12 mouse cellular contexts compared by ENCODE assay signal in the genomic region with DNA sequence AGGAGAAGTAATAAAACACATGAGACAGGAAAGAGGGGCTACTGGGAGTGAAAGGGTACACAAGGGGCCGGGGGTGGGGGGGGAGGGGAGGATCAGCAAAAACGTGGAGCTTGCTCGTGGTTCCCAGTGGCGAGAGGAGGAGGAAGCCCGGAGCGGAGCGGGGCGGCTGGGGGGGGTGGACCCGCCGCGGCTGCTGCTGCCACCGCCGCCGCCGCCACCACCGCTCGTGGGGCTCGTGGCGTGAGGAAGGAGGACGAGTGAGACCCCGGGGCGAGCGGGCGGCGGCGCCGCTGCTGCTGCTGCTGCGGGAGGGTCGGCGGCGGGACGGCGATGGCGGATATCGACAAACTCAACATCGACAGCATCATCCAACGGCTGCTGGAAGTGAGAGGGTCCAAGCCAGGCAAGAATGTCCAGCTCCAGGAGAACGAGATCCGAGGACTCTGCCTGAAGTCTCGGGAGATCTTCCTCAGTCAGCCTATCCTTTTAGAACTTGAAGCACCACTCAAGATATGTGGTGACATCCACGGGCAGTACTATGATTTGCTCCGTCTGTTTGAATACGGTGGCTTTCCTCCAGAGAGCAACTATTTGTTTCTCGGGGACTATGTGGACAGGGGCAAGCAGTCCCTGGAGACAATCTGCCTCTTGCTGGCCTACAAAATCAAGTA. TPM values are rescaled to one million over a fixed set of nuclear protein-coding genes. Genes with fewer than 3 reads are reported as not detected.
A peak's percentile ranks its signal among the peaks of the same experiment; 100 is the strongest.
DNase-seq lines count a peak whose midpoint lies in the region; ATAC-seq and TF ChIP-seq lines count a peak whose summit lies in the region.
"Not testable (repeated sequence)": the region's sequence is repeated elsewhere in the genome, so short reads cannot be mapped to it uniquely, and the experiment has no call there.
"Had no signal": no experiment of that assay in that cellular context is flagged by ENCODE, and none has a peak within 500 bp of the region (broad histone marks: within the 10 kb centered on the region; RNA-seq: fewer than 3 reads in every experiment).

No protein-coding gene starts in this region.

- H3K36me3 ChIP-seq in heart, embryonic 11.5 days (ENCODE audit: control insufficient read depth, insufficient read depth, low read length); hindbrain, embryonic 16.5 days (ENCODE audit: control insufficient read depth, insufficient read depth, low read length); limb, embryonic 11.5 days (ENCODE audit: control insufficient read depth, insufficient read depth, low read length); lung, embryonic 15.5 days; midbrain, postnatal 0 days (ENCODE audit: insufficient read depth, low read length); stomach, embryonic 16.5 days (ENCODE audit: control insufficient read depth, insufficient read depth, low read length): not testable (repeated sequence)

- TF ChIP-seq POLR2A in brain, embryonic 14.5 days (IDR thresholded peaks at IDR 0.05; ENCODE audit: borderline replicate concordance, extremely low read depth, insufficient read depth, insufficient read length, poor library complexity, severe bottlenecking), result not testable (repeated sequence)

- H3K4me2 ChIP-seq in heart, embryonic 11.5 days, result peak overlapping the region; percentile 55
- H3K4me2 ChIP-seq in hindbrain, embryonic 16.5 days (ENCODE audit: low read length), result peak overlapping the region; percentile 55
- peak overlapping the region; percentile 31; the same call in 1 of the 2 replicates for H3K4me2 ChIP-seq in limb, embryonic 11.5 days (ENCODE audit: low read depth, severe bottlenecking)
- peak overlapping the region; percentile 54 for H3K4me2 ChIP-seq in lung, embryonic 15.5 days
- H3K4me2 ChIP-seq in midbrain, postnatal 0 days (ENCODE audit: low read depth, low read length, poor library complexity, severe bottlenecking), result peak overlapping the region; percentile 42
- peak overlapping the region; percentile 49 for H3K4me2 ChIP-seq in stomach, embryonic 16.5 days (ENCODE audit: low read depth, low read length)

- not testable (repeated sequence) for TF ChIP-seq CTCF in brain, embryonic 14.5 days (IDR thresholded peaks at IDR 0.05; ENCODE audit: borderline replicate concordance, extremely low read depth, insufficient read depth, insufficient read length); midbrain, postnatal 0 days (IDR thresholded peaks at IDR 0.05)

- not testable (repeated sequence) for H3K27ac ChIP-seq in heart, embryonic 11.5 days (ENCODE audit: low read depth, low read length); hindbrain, embryonic 16.5 days (ENCODE audit: low read depth, low read length); limb, embryonic 11.5 days (replicated peaks; ENCODE audit: low read depth, low read length); lung, embryonic 15.5 days; midbrain, postnatal 0 days (ENCODE audit: low read depth, low read length); stomach, embryonic 16.5 days (ENCODE audit: low read length)

- WGBS in heart, embryonic 11.5 days (ENCODE audit: insufficient replicate concordance), result under 1% methylated on average over 18 of the region's 44 CpGs
- WGBS in hindbrain, embryonic 16.5 days, result 2% methylated on average over 26 of the region's 44 CpGs
- 5% methylated on average over 22 of the region's 44 CpGs for WGBS in limb, embryonic 11.5 days
- 4% methylated on average over 16 of the region's 44 CpGs for WGBS in lung, embryonic 15.5 days
- 1% methylated on average over 19 of the region's 44 CpGs for WGBS in midbrain, postnatal 0 days
- WGBS in stomach, embryonic 16.5 days, result under 1% methylated on average over 30 of the region's 44 CpGs

- not testable (repeated sequence) for H3K9me3 ChIP-seq in heart, embryonic 11.5 days (replicated peaks; ENCODE audit: control insufficient read depth, low read length); hindbrain, embryonic 16.5 days (ENCODE audit: control insufficient read depth, low read length); limb, embryonic 11.5 days (ENCODE audit: control insufficient read depth, low read length); lung, embryonic 15.5 days; midbrain, postnatal 0 days (ENCODE audit: low read length); stomach, embryonic 16.5 days (replicated peaks; ENCODE audit: control insufficient read depth, low read length)

- H3K4me3 ChIP-seq in heart, embryonic 11.5 days (ENCODE audit: low read depth, low read length), result peak overlapping the region; percentile 40
- H3K4me3 ChIP-seq in hindbrain, embryonic 16.5 days (ENCODE audit: low read length), result peak overlapping the region; percentile 40
- H3K4me3 ChIP-seq in limb, embryonic 11.5 days (ENCODE audit: low read depth, low read length), result peak overlapping the region; percentile 30
- peak overlapping the region; percentile 36 for H3K4me3 ChIP-seq in lung, embryonic 15.5 days
- peak overlapping the region; percentile 35 for H3K4me3 ChIP-seq in midbrain, postnatal 0 days (ENCODE audit: low read depth, low read length)
- peak overlapping the region; percentile 39 for H3K4me3 ChIP-seq in stomach, embryonic 16.5 days (replicated peaks; ENCODE audit: low read length)

- ATAC-seq in erythroid progenitor cell, adult 5-6 weeks (replicated peaks; ENCODE audit: low FRiP score, poor library complexity, severe bottlenecking), result peak; percentile 72
- 0 out of 2 replicates have a peak, but pooled peaks have one; percentile 22 for ATAC-seq in heart, embryonic 11.5 days (replicated peaks; ENCODE audit: insufficient number of reproducible peaks, low FRiP score, low TSS enrichment)
- ATAC-seq in hindbrain, embryonic 16.5 days, result peak; percentile 73; the same call in 1 of the 2 replicates
- ATAC-seq in limb, embryonic 11.5 days (ENCODE audit: insufficient number of reproducible peaks, low FRiP score, low TSS enrichment, low read depth), result peak; percentile 70; the same call in 1 of the 2 replicates
- ATAC-seq in lung, embryonic 15.5 days (ENCODE audit: borderline replicate concordance, extremely low read depth, low FRiP score, low TSS enrichment), result peak; percentile 59
- peak; percentile 68 for ATAC-seq in midbrain, postnatal 0 days (ENCODE audit: low FRiP score)
- ATAC-seq in stomach, embryonic 16.5 days (ENCODE audit: insufficient read depth, low FRiP score), result 0 out of 2 replicates have a peak, but pooled peaks have one; percentile 25

- H3K4me1 ChIP-seq in heart, embryonic 11.5 days (ENCODE audit: control insufficient read depth, insufficient read depth, low read length); hindbrain, embryonic 16.5 days (ENCODE audit: control insufficient read depth, insufficient read depth, low read depth, low read length); limb, embryonic 11.5 days (ENCODE audit: control insufficient read depth, insufficient read depth, low read length); lung, embryonic 15.5 days; midbrain, postnatal 0 days (ENCODE audit: insufficient read depth, low read length); stomach, embryonic 16.5 days (ENCODE audit: control insufficient read depth, insufficient read depth, low read length): not testable (repeated sequence)

- H3K9ac ChIP-seq in heart, embryonic 11.5 days (ENCODE audit: low read depth, low read length); limb, embryonic 11.5 days (ENCODE audit: low read length); lung, embryonic 15.5 days; midbrain, postnatal 0 days (replicated peaks; ENCODE audit: low read length, poor library complexity, severe bottlenecking): not testable (repeated sequence)
- peak overlapping the region; percentile 48; the same call in 1 of the 2 replicates for H3K9ac ChIP-seq in hindbrain, embryonic 16.5 days (ENCODE audit: low read depth, low read length)
- H3K9ac ChIP-seq in stomach, embryonic 16.5 days (ENCODE audit: low read length), result peak overlapping the region; percentile 48; the same call in 1 of the 2 replicates

- H3K27me3 ChIP-seq in heart, embryonic 11.5 days (ENCODE audit: control insufficient read depth, insufficient read depth, low read length); hindbrain, embryonic 16.5 days (replicated peaks; ENCODE audit: control insufficient read depth, insufficient read depth, low read length); limb, embryonic 11.5 days (ENCODE audit: control insufficient read depth, insufficient read depth, low read length); lung, embryonic 15.5 days; midbrain, postnatal 0 days (ENCODE audit: insufficient read depth, low read length); stomach, embryonic 16.5 days (ENCODE audit: control insufficient read depth, insufficient read depth, low read length): not testable (repeated sequence)

- peak; percentile 17 for DNase-seq in brain, embryonic 14.5 days (ENCODE audit: low read depth)
- not testable (repeated sequence) for DNase-seq in limb, embryonic 11.5 days (ENCODE audit: low spot score); midbrain, postnatal 0 days (ENCODE audit: low spot score)

RNA-seq across cellular contexts. Expression of a gene that starts 19.3 kb away (rescaled TPM):
- polyA plus RNA-seq in brain, embryonic 14.5 days (2012; rRNA removed), result 47.0 and 48.5 TPM in 2 replicates
- total RNA-seq in erythroid progenitor cell, adult 5-6 weeks (2015; ENCODE audit: low replicate concordance), result 7.6 and 12.6 TPM in 2 replicates
- 8.9 and 13.3 TPM in 2 replicates for total RNA-seq in erythroid progenitor cell, adult 5-6 weeks (2017; ENCODE audit: low replicate concordance)
- polyA plus RNA-seq in heart, embryonic 11.5 days (2014; fragmentation: Nextera tagmentation; extraction: Ambion mirVana), result 54.1 and 73.0 TPM in 2 replicates
- polyA plus RNA-seq in hindbrain, embryonic 16.5 days (2015; fragmentation: Nextera tagmentation; extraction: Ambion mirVana), result 75.4 and 78.4 TPM in 2 replicates
- polyA plus RNA-seq in limb, embryonic 11.5 days (2014; fragmentation: Nextera tagmentation; extraction: Ambion mirVana), result 95.6 and 104 TPM in 2 replicates
- polyA plus RNA-seq in lung, embryonic 15.5 days (2015; fragmentation: Nextera tagmentation; extraction: Ambion mirVana), result 70.1 and 72.0 TPM in 2 replicates
- total RNA-seq in midbrain, postnatal 0 days (2014; rRNA removed), result 37.5 and 53.4 TPM in 2 replicates
- polyA plus RNA-seq in midbrain, postnatal 0 days (2015; fragmentation: Nextera tagmentation; extraction: Ambion mirVana), result 69.1 and 71.3 TPM in 2 replicates
- polyA plus RNA-seq in stomach, embryonic 16.5 days (2015; fragmentation: Nextera tagmentation; extraction: Ambion mirVana), result 62.3 and 65.2 TPM in 2 replicates

RNA-seq across cellular contexts. Expression of a gene that starts 20.8 kb away (rescaled TPM):
- 0.08 TPM in 1 of 2 replicates, not detected in the other for polyA plus RNA-seq in brain, embryonic 14.5 days (2012; rRNA removed)
- not detected in 2 replicates for total RNA-seq in erythroid progenitor cell, adult 5-6 weeks (2015; ENCODE audit: low replicate concordance)
- total RNA-seq in erythroid progenitor cell, adult 5-6 weeks (2017; ENCODE audit: low replicate concordance), result not detected in 2 replicates
- polyA plus RNA-seq in heart, embryonic 11.5 days (2014; fragmentation: Nextera tagmentation; extraction: Ambion mirVana), result 0.11 and 1.2 TPM in 2 replicates
- polyA plus RNA-seq in hindbrain, embryonic 16.5 days (2015; fragmentation: Nextera tagmentation; extraction: Ambion mirVana), result not detected in 2 replicates
- 0.14 and 0.25 TPM in 2 replicates for polyA plus RNA-seq in limb, embryonic 11.5 days (2014; fragmentation: Nextera tagmentation; extraction: Ambion mirVana)
- 0.15 and 0.29 TPM in 2 replicates for polyA plus RNA-seq in lung, embryonic 15.5 days (2015; fragmentation: Nextera tagmentation; extraction: Ambion mirVana)
- total RNA-seq in midbrain, postnatal 0 days (2014; rRNA removed), result not detected in 2 replicates
- polyA plus RNA-seq in midbrain, postnatal 0 days (2015; fragmentation: Nextera tagmentation; extraction: Ambion mirVana), result 0.12 and 0.16 TPM in 2 replicates
- 13.3 and 18.5 TPM in 2 replicates for polyA plus RNA-seq in stomach, embryonic 16.5 days (2015; fragmentation: Nextera tagmentation; extraction: Ambion mirVana)
- total RNA-seq: hematopoietic stem cell, adult 5-6 weeks; left cerebral cortex, adult 8-10 months had no signal
- polyA plus RNA-seq: G1E had no signal

RNA-seq across cellular contexts. Expression of a gene that starts 50.1 kb away (rescaled TPM):
- polyA plus RNA-seq in brain, embryonic 14.5 days (2012; rRNA removed), result not detected in 2 replicates
- not detected in 2 replicates for total RNA-seq in erythroid progenitor cell, adult 5-6 weeks (2015; ENCODE audit: low replicate concordance)
- total RNA-seq in erythroid progenitor cell, adult 5-6 weeks (2017; ENCODE audit: low replicate concordance), result not detected in 2 replicates
- polyA plus RNA-seq in heart, embryonic 11.5 days (2014; fragmentation: Nextera tagmentation; extraction: Ambion mirVana), result not detected in 2 replicates
- polyA plus RNA-seq in hindbrain, embryonic 16.5 days (2015; fragmentation: Nextera tagmentation; extraction: Ambion mirVana), result not detected in 2 replicates
- not detected in 2 replicates for polyA plus RNA-seq in limb, embryonic 11.5 days (2014; fragmentation: Nextera tagmentation; extraction: Ambion mirVana)
- polyA plus RNA-seq in lung, embryonic 15.5 days (2015; fragmentation: Nextera tagmentation; extraction: Ambion mirVana), result 0.09 TPM in 1 of 2 replicates, not detected in the other
- not detected in 2 replicates for total RNA-seq in midbrain, postnatal 0 days (2014; rRNA removed)
- polyA plus RNA-seq in midbrain, postnatal 0 days (2015; fragmentation: Nextera tagmentation; extraction: Ambion mirVana), result 0.32 TPM in 1 of 2 replicates, not detected in the other
- polyA plus RNA-seq in stomach, embryonic 16.5 days (2015; fragmentation: Nextera tagmentation; extraction: Ambion mirVana), result not detected in 2 replicates
- total RNA-seq: G1E; gastrocnemius, postnatal 25 days; hematopoietic stem cell, adult 5-6 weeks had no signal
- polyA plus RNA-seq: G1E had no signal

RNA-seq across cellular contexts. Expression of a gene that starts 53.9 kb away (rescaled TPM):
- 22.6 and 24.6 TPM in 2 replicates for polyA plus RNA-seq in brain, embryonic 14.5 days (2012; rRNA removed)
- 21.3 and 31.0 TPM in 2 replicates for total RNA-seq in erythroid progenitor cell, adult 5-6 weeks (2015; ENCODE audit: low replicate concordance)
- total RNA-seq in erythroid progenitor cell, adult 5-6 weeks (2017; ENCODE audit: low replicate concordance), result 77.3 and 78.6 TPM in 2 replicates
- 16.2 and 19.0 TPM in 2 replicates for polyA plus RNA-seq in heart, embryonic 11.5 days (2014; fragmentation: Nextera tagmentation; extraction: Ambion mirVana)
- 9.9 and 13.9 TPM in 2 replicates for polyA plus RNA-seq in hindbrain, embryonic 16.5 days (2015; fragmentation: Nextera tagmentation; extraction: Ambion mirVana)
- 21.8 and 24.8 TPM in 2 replicates for polyA plus RNA-seq in limb, embryonic 11.5 days (2014; fragmentation: Nextera tagmentation; extraction: Ambion mirVana)
- polyA plus RNA-seq in lung, embryonic 15.5 days (2015; fragmentation: Nextera tagmentation; extraction: Ambion mirVana), result 22.8 and 23.9 TPM in 2 replicates
- 2.3 and 7.9 TPM in 2 replicates for total RNA-seq in midbrain, postnatal 0 days (2014; rRNA removed)
- 4.7 and 6.1 TPM in 2 replicates for polyA plus RNA-seq in midbrain, postnatal 0 days (2015; fragmentation: Nextera tagmentation; extraction: Ambion mirVana)
- 17.8 and 25.6 TPM in 2 replicates for polyA plus RNA-seq in stomach, embryonic 16.5 days (2015; fragmentation: Nextera tagmentation; extraction: Ambion mirVana)

RNA-seq across cellular contexts. Expression of a gene that starts 53.9 kb away (rescaled TPM):
- polyA plus RNA-seq in brain, embryonic 14.5 days (2012; rRNA removed), result 11.9 and 12.5 TPM in 2 replicates
- 15.5 and 21.6 TPM in 2 replicates for total RNA-seq in erythroid progenitor cell, adult 5-6 weeks (2015; ENCODE audit: low replicate concordance)
- total RNA-seq in erythroid progenitor cell, adult 5-6 weeks (2017; ENCODE audit: low replicate concordance), result 9.4 and 24.1 TPM in 2 replicates
- polyA plus RNA-seq in heart, embryonic 11.5 days (2014; fragmentation: Nextera tagmentation; extraction: Ambion mirVana), result 16.3 and 16.5 TPM in 2 replicates
- 14.8 and 15.0 TPM in 2 replicates for polyA plus RNA-seq in hindbrain, embryonic 16.5 days (2015; fragmentation: Nextera tagmentation; extraction: Ambion mirVana)
- polyA plus RNA-seq in limb, embryonic 11.5 days (2014; fragmentation: Nextera tagmentation; extraction: Ambion mirVana), result 32.3 and 32.9 TPM in 2 replicates
- polyA plus RNA-seq in lung, embryonic 15.5 days (2015; fragmentation: Nextera tagmentation; extraction: Ambion mirVana), result 26.3 and 26.7 TPM in 2 replicates
- total RNA-seq in midbrain, postnatal 0 days (2014; rRNA removed), result 7.6 and 11.1 TPM in 2 replicates
- polyA plus RNA-seq in midbrain, postnatal 0 days (2015; fragmentation: Nextera tagmentation; extraction: Ambion mirVana), result 8.0 and 8.3 TPM in 2 replicates
- 19.5 and 20.3 TPM in 2 replicates for polyA plus RNA-seq in stomach, embryonic 16.5 days (2015; fragmentation: Nextera tagmentation; extraction: Ambion mirVana)

Comparison
In these comparisons a context has a peak if more than half of its experiments do, and no peak if none do; other contexts are left out.
1. ATAC-seq: peak in every context shown above with its lines; median percentile 73 in hindbrain, embryonic 16.5 days; 72 in erythroid progenitor cell, adult 5-6 weeks; 70 in limb, embryonic 11.5 days; 68 in midbrain, postnatal 0 days; 59 in lung, embryonic 15.5 days; 25 in stomach, embryonic 16.5 days; 22 in heart, embryonic 11.5 days.